Mouse (Mus musculus): ENCODE data around the gene Prn. TPM values are rescaled to one million over a fixed set of nuclear protein-coding genes. Genes with fewer than 3 reads are reported as not detected.

Gene Prn
- total RNA-seq, 2 experiments from 2014 or later, result not detected

- no peak for DNase-seq (ENCODE audit: extremely low spot score in 1 of 2, low spot score in 1 of 2)
Observed at GRCm38 (mm10) chr2:131988550-131988949, 78.8 kb downstream of the Prn start.

- DNase-seq (ENCODE audit: extremely low spot score in 1 of 2, low spot score in 1 of 2), result no peak
Observed at GRCm38 (mm10) chr2:131992487-131992886, 82.7 kb downstream of the Prn start.

GRCm38 (mm10) chr2:131993151-131993550, 83.4 kb downstream of the Prn start:
- no peak for DNase-seq (ENCODE audit: extremely low spot score in 1 of 2, low spot score in 1 of 2)

- DNase-seq (ENCODE audit: extremely low spot score in 1 of 2, low spot score in 1 of 2), result no peak
Observed at GRCm38 (mm10) chr2:131993563-131994088, 83.9 kb downstream of the Prn start.

GRCm38 (mm10) chr2:131994971-131995370, 85.2 kb downstream of the Prn start:
- DNase-seq (ENCODE audit: extremely low spot score in 1 of 2, low spot score in 1 of 2), result no peak

- DNase-seq (ENCODE audit: extremely low spot score in 1 of 2, low spot score in 1 of 2), result no peak
Observed at GRCm38 (mm10) chr2:131995742-131996141, 86.0 kb downstream of the Prn start.

- DNase-seq (ENCODE audit: extremely low spot score in 1 of 2, low spot score in 1 of 2), result no peak
Observed at GRCm38 (mm10) chr2:131996369-131996768, 86.6 kb downstream of the Prn start.

- DNase-seq (ENCODE audit: extremely low spot score in 1 of 2, low spot score in 1 of 2), result no peak
Observed at GRCm38 (mm10) chr2:131997356-131997755, 87.6 kb downstream of the Prn start.

- DNase-seq (ENCODE audit: extremely low spot score in 1 of 2, low spot score in 1 of 2), result no peak
Observed at GRCm38 (mm10) chr2:132001696-132002334, 92.1 kb downstream of the Prn start.

GRCm38 (mm10) chr2:132003916-132004315, 94.2 kb downstream of the Prn start:
- no peak for DNase-seq (ENCODE audit: extremely low spot score in 1 of 2, low spot score in 1 of 2)

GRCm38 (mm10) chr2:132004495-132005136, 94.9 kb downstream of the Prn start:
- no peak for DNase-seq (ENCODE audit: extremely low spot score in 1 of 2, low spot score in 1 of 2)

GRCm38 (mm10) chr2:132005445-132005844, 95.7 kb downstream of the Prn start:
- no peak for DNase-seq (ENCODE audit: extremely low spot score in 1 of 2, low spot score in 1 of 2)

Other genes starting within 250 kb of the Prn start
- gene Erv3, start 50.2 kb upstream of the Prn start, total RNA-seq (2021), result under 1 TPM in 1 of 2 experiments, not detected in 1; 0.30 TPM
- 1,000 to 10,000 TPM in 1 of 2 experiments, 100 to 1,000 TPM in 1; 896 to 1,055 TPM for gene Prnp, start within 50 bp of the Prn start, total RNA-seq (2021)
- under 1 TPM; 0.20 to 0.42 TPM for gene Prnd, start 40.9 kb downstream of the Prn start, total RNA-seq (2021)
- gene Rassf2, start 120.3 kb downstream of the Prn start, total RNA-seq (2021), result 10 to 100 TPM; 31.4 to 34.8 TPM
- gene Slc23a2, start 235.2 kb downstream of the Prn start, total RNA-seq (2021), result 10 to 100 TPM; 90.9 to 94.0 TPM